Mouse (Mus musculus): ENCODE data around the gene Sptb.

DNA sequence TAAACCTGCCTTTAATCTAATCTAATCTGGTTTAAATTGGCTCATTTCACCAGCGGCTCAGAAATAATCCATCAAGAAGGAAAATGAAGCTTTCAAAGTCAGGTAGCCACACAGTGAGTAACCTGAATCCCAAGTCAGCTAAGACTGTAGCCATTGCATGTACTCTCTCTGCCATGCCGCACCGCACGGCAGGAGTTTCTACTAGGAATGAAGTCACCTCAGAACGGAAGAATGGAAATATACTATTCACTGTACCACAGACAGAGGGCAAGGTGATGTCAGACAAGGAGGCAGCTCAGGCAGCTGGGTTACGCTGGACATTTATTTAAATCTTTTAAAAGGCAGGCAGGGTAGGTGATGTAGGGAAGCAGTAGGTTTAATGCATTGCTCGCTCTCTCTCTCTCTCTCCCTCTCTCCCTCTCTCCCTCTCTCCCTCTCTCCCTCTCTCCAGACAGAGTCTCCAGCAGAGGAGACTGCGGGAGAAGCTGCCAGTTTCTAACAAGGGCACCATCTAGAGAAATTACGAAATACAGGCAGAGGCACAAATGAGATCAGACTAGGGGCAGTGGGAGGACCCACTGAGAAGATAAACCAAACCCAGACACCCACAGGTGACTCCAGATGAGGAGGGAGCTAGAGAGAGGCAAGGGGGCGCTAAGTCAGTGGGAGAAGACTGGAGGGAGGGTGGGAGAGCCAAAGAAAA is 22.7 kb downstream of the Sptb start:
- no peak for TF ChIP-seq CTCF (IDR thresholded peaks at IDR 0.05; ENCODE audit: low read depth, low read length)
- TF ChIP-seq POLR2A (IDR thresholded peaks at IDR 0.05; ENCODE audit: extremely low read depth, insufficient read depth, low read length), result no peak
